Mouse (Mus musculus): ENCODE data around the gene Ggct. TPM values are rescaled to one million over a fixed set of nuclear protein-coding genes. Genes with fewer than 3 reads are reported as not detected.

Ggct gene
- total RNA-seq (2023), result 9.9 TPM

DNA sequence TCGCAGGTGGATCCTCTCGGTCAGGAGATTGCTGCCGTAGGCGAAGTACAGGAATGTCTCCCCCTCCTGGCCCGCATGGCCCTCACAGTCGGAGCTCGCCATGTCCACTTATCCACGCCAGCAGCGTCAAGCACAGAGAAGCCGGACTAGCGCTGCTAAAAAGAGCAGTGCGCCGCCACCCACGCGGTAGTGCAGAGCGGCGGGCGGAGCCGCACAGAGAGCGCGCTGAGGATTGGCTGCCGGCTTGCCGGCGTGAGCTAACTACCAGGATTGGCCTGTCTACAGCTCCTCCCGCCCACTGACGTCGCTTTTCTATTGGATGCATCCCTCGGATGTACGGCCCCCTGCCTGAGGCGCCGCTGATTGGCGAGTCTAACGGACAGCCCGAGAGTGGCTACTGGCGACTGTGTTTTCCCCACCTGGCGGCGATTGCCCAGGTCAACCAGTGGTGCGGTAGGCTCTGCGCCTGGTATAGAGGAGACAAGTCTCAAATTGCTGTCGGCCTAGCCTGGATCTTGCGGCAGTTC, at the start of gene Ggct:
TSS of gene Ggct (minus strand) at position 217 of the 527 bp plus-strand sequence.

DNA sequence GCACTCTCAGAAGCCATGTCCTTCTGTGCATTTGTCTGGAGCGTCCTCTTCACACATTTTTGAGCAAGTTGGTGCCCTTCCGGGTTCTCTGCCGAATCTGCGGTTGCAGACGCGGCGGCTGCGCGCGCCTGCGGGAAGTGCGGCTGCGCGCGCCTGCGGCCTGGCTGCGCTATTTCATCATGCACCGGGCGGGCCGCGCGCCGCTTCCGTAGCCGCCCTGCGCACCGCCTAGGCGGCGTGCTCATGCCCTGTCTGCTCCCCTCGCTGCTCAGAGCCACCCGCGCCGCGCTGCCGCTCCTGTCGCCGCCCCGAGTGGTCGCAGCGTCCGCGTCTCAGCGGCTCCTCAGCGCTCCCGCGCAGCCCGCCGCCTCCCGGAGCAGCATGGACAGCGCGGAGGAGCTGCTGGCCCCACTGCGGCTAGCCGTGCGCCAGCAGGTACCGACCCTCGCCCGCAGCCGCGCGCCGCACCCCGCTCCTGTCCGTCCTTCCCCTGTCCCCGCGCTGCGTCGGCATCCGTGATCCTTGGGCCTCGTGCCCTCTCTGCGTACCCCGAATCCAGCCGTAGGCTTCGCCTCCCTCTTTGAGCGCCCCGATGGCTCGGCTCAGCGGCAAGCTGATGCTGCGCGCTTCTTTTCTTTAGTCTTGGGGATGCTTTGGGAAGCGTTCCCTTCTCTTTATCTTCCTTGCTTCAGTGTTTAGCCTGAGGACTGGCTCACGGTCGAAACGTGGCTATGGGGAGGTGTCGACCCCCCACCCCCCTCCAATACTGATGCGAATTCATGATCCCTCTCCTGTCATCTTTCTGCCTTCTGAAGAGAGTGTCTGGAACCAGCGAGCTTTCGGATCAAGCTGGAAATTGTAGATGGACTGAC, 45.3 kb upstream of the Ggct start, which contains the start of gene Gars:
TSS of gene Gars (plus strand) at position 209 of the 872 bp plus-strand sequence.

DNA sequence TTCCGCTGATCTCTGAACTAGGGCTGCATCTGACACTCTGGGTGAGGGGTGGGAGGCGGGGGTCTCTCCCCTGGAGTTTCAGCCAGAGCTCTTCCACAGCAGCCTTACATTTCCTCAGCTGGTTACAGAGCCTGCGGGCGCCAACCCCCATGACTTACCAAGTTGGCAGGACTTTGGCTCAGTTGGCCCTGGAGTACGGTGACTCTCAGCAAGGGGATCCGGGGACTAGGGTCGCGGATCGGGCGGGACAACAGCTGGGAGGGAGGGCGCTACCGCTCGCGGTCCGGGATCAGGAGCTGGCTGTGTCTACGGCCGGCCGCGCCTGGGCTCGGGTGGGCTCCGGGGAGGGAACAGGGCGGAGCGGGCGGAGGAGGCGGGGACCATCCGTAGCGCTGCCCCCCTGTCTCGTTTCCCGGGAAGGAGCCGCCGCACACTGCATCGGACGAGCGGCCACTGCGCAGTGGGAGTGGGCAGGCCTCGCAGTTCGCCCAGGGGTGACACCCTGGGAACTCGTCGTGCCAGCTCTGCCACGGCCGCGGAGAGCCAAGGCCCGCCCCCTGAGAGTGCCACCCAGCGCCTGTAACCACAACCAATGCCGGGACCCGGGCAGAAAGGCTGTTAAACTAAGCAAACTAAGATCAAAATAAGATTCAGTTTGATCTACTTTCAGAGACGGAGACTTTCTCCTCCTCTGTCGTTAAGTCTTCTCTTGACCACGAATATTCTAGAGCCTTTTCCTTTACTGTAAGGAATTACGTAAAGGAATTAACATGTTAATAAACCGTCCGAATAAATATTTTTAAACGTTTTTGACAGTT, 20.4 kb downstream of the Ggct start, which contains the start of gene Nod1:
TSS of gene Nod1 (minus strand) at position 502 of the 818 bp plus-strand sequence.

Other genes with a start within 250 kb of the Ggct start
- 86.8 TPM for gene Znrf2, start 176.0 kb downstream of the Ggct start, total RNA-seq (2023)
- 17.0 TPM for gene Nod1, start 20.3 kb downstream of the Ggct start, total RNA-seq (2023)
- 78.9 TPM for gene Gars, start 45.1 kb upstream of the Ggct start, total RNA-seq (2023)
- gene Crhr2, start 140.1 kb upstream of the Ggct start, total RNA-seq (2023), result not detected
- not detected for gene Inmt, start 182.1 kb upstream of the Ggct start, total RNA-seq (2023)
- 0.18 TPM for gene Mindy4, start 210.4 kb upstream of the Ggct start, total RNA-seq (2023)